Mouse (Mus musculus): ENCODE data around the gene Cpsf4l.

DNA sequence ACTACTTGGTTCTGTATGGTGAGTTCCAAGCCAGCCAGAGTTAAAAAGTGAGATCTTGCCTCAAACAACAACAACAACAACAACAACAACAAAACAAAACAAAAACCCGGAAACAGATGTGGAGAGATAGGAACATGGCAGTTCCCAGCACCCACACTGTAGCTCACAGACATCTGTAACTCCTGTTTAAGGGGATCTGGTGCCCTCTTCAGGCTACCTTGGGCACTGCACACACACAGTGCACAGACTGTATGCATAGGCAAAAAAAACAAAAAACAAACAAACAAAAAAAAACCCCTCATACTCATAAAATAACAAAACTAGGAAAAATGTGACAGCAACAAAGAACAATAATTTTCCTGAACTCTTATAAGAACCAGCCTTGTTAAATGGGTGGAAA lies 33.2 kb upstream of the Cpsf4l start:
- TF ChIP-seq GATA1 (IDR thresholded peaks at IDR 0.05; ENCODE audit: borderline replicate concordance, low read length) (no peak), CTCF (IDR thresholded peaks at IDR 0.05; ENCODE audit: low read depth, low read length) (no peak), TAL1 (conservative IDR thresholded peaks at IDR 0.05; ENCODE audit: low read depth, low read length) (no peak), POLR2AphosphoS5 (IDR thresholded peaks at IDR 0.05; ENCODE audit: insufficient replicate concordance, low read depth, low read length) (no peak)
